Mouse (Mus musculus) E14TG2a.4 (cell line): ENCODE measurements around the gene Rin1.

ENCODE experiments used
- CTCF ChIP-seq: conservative IDR thresholded peaks from 2 replicates; pipeline ENCODE4 v1.5.1; 2014; ENCODE audit warnings: low read length
- NANOG ChIP-seq: IDR thresholded peaks from 2 replicates; pipeline ENCODE4 v1.6.1; 2014; ENCODE audit warnings: borderline replicate concordance, low read length, mixed read lengths
- POU5F1 ChIP-seq: IDR thresholded peaks from 2 replicates; pipeline ENCODE4 v1.6.1; 2014; ENCODE audit warnings: low read length, borderline replicate concordance

- TF ChIP-seq CTCF = no peak
- no peak; the same call in 1 of the 2 replicates for TF ChIP-seq POU5F1
- TF ChIP-seq NANOG = no peak
Measured at GRCm38 (mm10) chr19:5023621-5024479, 26.4 kb upstream of the Rin1 start, which contains the start of gene Slc29a2.
